ENCODE assay signal across 19 mouse cellular contexts in genomic region chr10:78219528-78219927, GRCm38 (mm10).
"Had no signal": no experiment of that assay in that cellular context is flagged by ENCODE, and none has a peak within 500 bp of the region (broad histone marks: within the 10 kb centered on the region; RNA-seq: fewer than 3 reads in every experiment).

No protein-coding gene starts in this region.

- H3K27me3 ChIP-seq: limb, embryonic 12.5 days; megakaryocyte, embryonic 14.5 days; midbrain, embryonic 15.5 days; neural tube, embryonic 13.5 days had no signal

- H3K4me1 ChIP-seq: limb, embryonic 12.5 days; midbrain, embryonic 15.5 days had no signal

- H3K27ac ChIP-seq: left cerebral cortex, adult 2 months; limb, embryonic 12.5 days; macrophage; midbrain, embryonic 15.5 days; neural tube, embryonic 13.5 days had no signal

- H3K4me2 ChIP-seq: limb, embryonic 12.5 days; lung, embryonic 14.5 days; midbrain, embryonic 11.5 days; midbrain, embryonic 15.5 days; neural tube, embryonic 13.5 days had no signal

- ATAC-seq: hindbrain, embryonic 16.5 days; inflammation-experienced regulatory T-cells, adult 6 months; intestine, postnatal 0 days; midbrain, embryonic 15.5 days had no signal

- H3K4me3 ChIP-seq: left cerebral cortex, adult 2 months; limb, embryonic 12.5 days; megakaryocyte, embryonic 14.5 days; midbrain, embryonic 15.5 days; neural tube, embryonic 13.5 days had no signal

- H3K9me3 ChIP-seq: limb, embryonic 12.5 days; megakaryocyte, embryonic 14.5 days; midbrain, embryonic 15.5 days; neural tube, embryonic 13.5 days had no signal

- DNase-seq: kidney, adult 8-10 months; kidney, postnatal 25 days; lung, embryonic 14.5 days; lung, postnatal 10 days; retina, postnatal 1 day; right cerebral cortex, postnatal 4 days; spleen, adult 18-20 months; thymus, adult 2 months; thymus, postnatal 4 days had no signal

- H3K9ac ChIP-seq: lung, embryonic 14.5 days; midbrain, embryonic 15.5 days; neural tube, embryonic 13.5 days had no signal
